Mouse (Mus musculus) embryonic facial prominence, embryonic 15.5 days (tissue): ENCODE measurements around the gene Uxt. TPM values are rescaled to one million over a fixed set of nuclear protein-coding genes. Genes with fewer than 3 reads are reported as not detected.

Experiments used
- ATAC-seq: fragments of 200-750 bp; cut with Nextera tagmentation; 2 replicates; pipeline ENCODE4 v1.8.0; 2017; ENCODE audit warnings: low read depth, moderate TSS enrichment; ENCODE audit not compliant: insufficient number of reproducible peaks, low FRiP score, low TSS enrichment
- H3K27ac ChIP-seq: fragments of 300-500 bp; sonication (generic); replicated peaks from 2 replicates; pipeline ENCODE4 v1.5.1; 2015; ENCODE audit warnings: mild to moderate bottlenecking, inconsistent platforms
- H3K27me3 ChIP-seq: fragments of 300-500 bp; sonication (generic); 2 replicates; pipeline ENCODE4 v1.6.1; 2015; ENCODE audit warnings: inconsistent platforms
- H3K36me3 ChIP-seq: fragments of 300-500 bp; sonication (generic); 2 replicates; pipeline ENCODE4 v1.6.1; 2015; ENCODE audit warnings: mild to moderate bottlenecking, inconsistent platforms
- H3K4me1 ChIP-seq: fragments of 300-500 bp; sonication (generic); 2 replicates; pipeline ENCODE4 v1.6.1; 2015; ENCODE audit warnings: inconsistent platforms
- H3K4me2 ChIP-seq: fragments of 300-500 bp; sonication (generic); replicated peaks from 2 replicates; pipeline ENCODE4 v1.6.1; 2015; ENCODE audit warnings: mild to moderate bottlenecking, inconsistent platforms
- H3K4me3 ChIP-seq: fragments of 300-500 bp; sonication (generic); replicated peaks from 2 replicates; pipeline ENCODE4 v1.5.1; 2015; ENCODE audit warnings: mild to moderate bottlenecking, inconsistent platforms
- H3K9ac ChIP-seq: fragments of 300-500 bp; sonication (generic); 2 replicates; pipeline ENCODE4 v1.6.1; 2015; ENCODE audit warnings: inconsistent platforms
- H3K9me3 ChIP-seq: fragments of 300-500 bp; sonication (generic); replicated peaks from 2 replicates; pipeline ENCODE4 v1.6.1; 2016; ENCODE audit warnings: inconsistent platforms
- WGBS: fragments of 180-500 bp; shearing (Covaris S2); methylation state at CpG from one replicate; pipeline ENCODE4 v1.1.7; 2015; 5-methylcytosine and 5-hydroxymethylcytosine counted together
- polyA plus RNA-seq: library from polyadenylated mRNA; unstranded; fragments of >200 nt; fragmentation: Nextera tagmentation; extraction: Ambion mirVana; gene quantifications from 2 replicates; pipeline ENCODE4 v1.2.1, GENCODE M21; 2015

The Uxt gene
- 52.2 and 56.1 TPM in 2 replicates for polyA plus RNA-seq

GRCm38 (mm10) chrX:20961477-20962378 lies at the start of gene Uxt:
Gene Uxt, minus strand, starts transcription at chrX:20962017.
- Histone ChIP-seq H3K9ac (peak within 1 kb of the TSS; percentile 33; the same call in 1 of the 2 replicates), H3K9me3 (no peaks in the 10 kb centered on the region), H3K4me2 (peak within 1 kb of the TSS; percentile 39), H3K36me3 (no peaks in the 10 kb centered on the region), H3K27me3 (no peaks in the 10 kb centered on the region), H3K4me1 (no peaks in the 10 kb centered on the region), H3K4me3 (peak within 1 kb of the TSS; percentile 55), H3K27ac (peak within 1 kb of the TSS; percentile 85)
- peak; percentile 94 for ATAC-seq
- 20% methylated on average over 57 of the region's 57 CpGs for WGBS

- H3K9ac ChIP-seq: no peak overlapping the region
- no peaks in the 10 kb centered on the region for H3K27me3 ChIP-seq
- no peaks in the 10 kb centered on the region for H3K4me1 ChIP-seq
- H3K4me2 ChIP-seq: no peak overlapping the region
- WGBS: 43% methylated on average over 1 of the region's 1 CpGs
- H3K36me3 ChIP-seq: no peaks in the 10 kb centered on the region
- no peak for ATAC-seq
- no peaks in the 10 kb centered on the region for H3K9me3 ChIP-seq
- no peak overlapping the region for H3K4me3 ChIP-seq
- H3K27ac ChIP-seq: no peak overlapping the region
Measured at GRCm38 (mm10) chrX:20980901-20981300, 19.1 kb upstream of the Uxt start.

- Histone ChIP-seq H3K36me3 (no peaks in the 10 kb centered on the region), H3K9me3 (no peaks in the 10 kb centered on the region), H3K9ac (peak within 1 kb of the TSS; percentile 44), H3K27me3 (no peaks in the 10 kb centered on the region), H3K27ac (peak within 1 kb of the TSS; percentile 44; the same call in 1 of the 2 replicates), H3K4me3 (peak within 1 kb of the TSS; percentile 63), H3K4me2 (peak within 1 kb of the TSS; percentile 46), H3K4me1 (no peaks in the 10 kb centered on the region)
- peak; percentile 97 for ATAC-seq
- WGBS: 10% methylated on average over 24 of the region's 30 CpGs
Measured at GRCm38 (mm10) chrX:20950191-20950880, 11.5 kb downstream of the Uxt start, which contains the start of gene Elk1. Gene Elk1, minus strand, starts transcription at chrX:20950608.

DNA sequence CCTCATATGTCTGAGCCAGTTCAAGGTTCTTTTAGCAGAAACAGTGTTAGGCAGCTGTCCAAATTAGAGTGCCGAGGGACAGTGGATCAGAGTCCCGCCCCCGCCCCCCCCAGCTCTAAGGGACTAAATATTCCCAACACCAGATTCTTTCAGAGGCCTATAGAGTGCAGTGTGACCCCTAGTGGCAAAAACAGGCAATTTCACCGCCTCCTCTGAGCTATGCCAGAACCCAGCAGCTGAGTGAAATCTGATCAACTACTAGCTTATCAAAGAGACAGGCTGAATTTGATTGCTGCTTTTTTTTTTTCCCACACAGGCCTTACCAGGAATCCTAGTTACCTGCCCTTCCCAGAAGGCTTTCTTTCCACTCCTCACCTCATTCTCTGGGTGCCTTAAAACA lies 15.8 kb downstream of the Uxt start:
- Histone ChIP-seq H3K4me2 (no peak overlapping the region), H3K27me3 (no peaks in the 10 kb centered on the region), H3K9ac (no peak overlapping the region), H3K4me1 (no peaks in the 10 kb centered on the region), H3K36me3 (no peaks in the 10 kb centered on the region), H3K9me3 (no peaks in the 10 kb centered on the region), H3K27ac (no peak overlapping the region), H3K4me3 (no peak overlapping the region)
- no peak for ATAC-seq
- 7% methylated on average over 4 of the region's 4 CpGs for WGBS

DNA sequence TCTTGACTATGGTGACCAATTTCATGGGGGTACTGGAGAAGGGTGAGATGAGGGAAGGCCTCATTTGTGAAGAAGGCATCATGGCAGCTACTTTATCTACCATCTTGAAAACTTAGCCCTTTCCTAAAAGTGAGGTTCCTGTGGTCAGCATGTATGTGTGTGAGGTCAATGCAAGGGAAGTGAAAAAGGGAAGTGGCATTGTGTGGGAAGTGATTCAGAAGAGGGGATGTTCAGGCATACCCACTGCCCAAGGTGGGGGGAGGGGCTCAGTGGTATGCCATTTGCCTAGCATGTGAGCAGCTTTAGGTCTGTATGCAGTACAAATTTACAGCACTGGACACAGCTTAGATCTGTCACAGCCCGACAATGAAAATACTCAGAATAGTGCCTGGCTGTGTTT lies 29.9 kb downstream of the Uxt start:
- H3K9ac ChIP-seq: no peak overlapping the region
- no peak overlapping the region for H3K4me2 ChIP-seq
- peaks cover 3% of the 10 kb centered on the region; the same call in 1 of the 2 replicates for H3K36me3 ChIP-seq
- no peaks in the 10 kb centered on the region for H3K4me1 ChIP-seq
- no peak for ATAC-seq
- no peaks in the 10 kb centered on the region for H3K27me3 ChIP-seq
- WGBS: 100% methylated on average over 1 of the region's 1 CpGs
- H3K4me3 ChIP-seq: no peak overlapping the region
- H3K27ac ChIP-seq: no peak overlapping the region
- H3K9me3 ChIP-seq: no peaks in the 10 kb centered on the region

GRCm38 (mm10) chrX:20931364-20931763 lies 30.5 kb downstream of the Uxt start, which contains the start of gene Cfp:
Gene Cfp, minus strand, starts transcription at chrX:20931555.
- Histone ChIP-seq H3K4me2 (no peak within 1 kb of the TSS), H3K4me1 (no peaks in the 10 kb centered on the region), H3K36me3 (peaks cover 3% of the 10 kb centered on the region; the same call in 1 of the 2 replicates), H3K9ac (no peak within 1 kb of the TSS), H3K27ac (no peak within 1 kb of the TSS), H3K27me3 (no peaks in the 10 kb centered on the region), H3K4me3 (no peak within 1 kb of the TSS), H3K9me3 (no peaks in the 10 kb centered on the region)
- WGBS: 86% methylated on average over 1 of the region's 1 CpGs
- no peak for ATAC-seq

DNA sequence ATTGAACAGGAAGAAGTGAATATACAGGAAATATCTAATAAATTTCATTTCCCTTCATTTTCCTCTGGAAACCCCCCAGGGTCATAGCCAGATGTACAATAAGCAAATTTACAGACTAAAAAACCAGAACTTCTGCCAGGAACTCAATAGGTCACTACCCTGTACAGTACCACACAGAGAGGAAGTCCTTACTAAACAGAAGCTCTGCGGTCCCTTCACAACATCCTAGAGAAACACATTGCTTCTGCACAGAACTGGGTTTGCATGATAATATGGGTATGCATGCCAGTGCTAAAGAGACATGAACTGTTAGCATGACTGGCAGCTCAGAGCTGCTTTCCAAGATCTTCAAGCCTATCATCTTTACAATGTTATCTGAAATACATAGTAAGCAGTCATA lies 32.0 kb downstream of the Uxt start:
- Histone ChIP-seq H3K4me1 (no peaks in the 10 kb centered on the region), H3K27me3 (no peaks in the 10 kb centered on the region), H3K36me3 (no peaks in the 10 kb centered on the region; the same call in 1 of the 2 replicates), H3K27ac (no peak overlapping the region), H3K4me3 (no peak overlapping the region), H3K9me3 (no peaks in the 10 kb centered on the region), H3K4me2 (no peak overlapping the region), H3K9ac (no peak overlapping the region)
- no peak for ATAC-seq
- WGBS: 78% methylated on average over 1 of the region's 1 CpGs

DNA sequence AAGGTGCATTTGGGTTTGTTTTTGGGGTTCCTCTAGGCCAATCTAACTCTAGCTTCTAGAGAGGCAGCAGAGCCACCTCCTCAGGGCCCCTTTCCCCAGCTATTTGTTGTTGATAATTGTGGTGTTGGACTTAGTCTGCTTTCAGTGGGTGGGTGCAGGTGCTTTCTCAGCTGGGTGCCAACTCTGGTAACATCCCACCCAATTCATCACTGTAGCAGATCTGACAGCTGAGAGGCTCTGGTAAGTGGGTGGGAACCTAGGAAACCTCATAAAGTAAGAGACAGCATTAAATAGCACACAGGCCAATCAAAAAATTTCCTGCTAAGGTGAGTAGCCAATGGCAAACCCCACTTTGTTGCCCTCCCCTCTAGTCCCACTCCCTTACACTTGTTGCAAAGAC lies 36.8 kb downstream of the Uxt start:
- H3K27me3 ChIP-seq: 0 out of 2 replicates have a peak, but pooled peaks cover 2% of the 10 kb centered on the region
- H3K4me2 ChIP-seq: no peak overlapping the region
- peaks cover 6% of the 10 kb centered on the region; the same call in 1 of the 2 replicates for H3K4me1 ChIP-seq
- H3K36me3 ChIP-seq: no peaks in the 10 kb centered on the region; the same call in 1 of the 2 replicates
- ATAC-seq: no peak
- H3K4me3 ChIP-seq: no peak overlapping the region
- H3K9me3 ChIP-seq: no peaks in the 10 kb centered on the region
- no peak overlapping the region for H3K9ac ChIP-seq
- H3K27ac ChIP-seq: no peak overlapping the region

- ATAC-seq: no peak
- H3K27ac ChIP-seq: no peak overlapping the region
- no peaks in the 10 kb centered on the region for H3K9me3 ChIP-seq
- no peak overlapping the region for H3K4me3 ChIP-seq
- 76% methylated on average over 1 of the region's 1 CpGs for WGBS
- H3K9ac ChIP-seq: no peak overlapping the region
- no peak overlapping the region for H3K4me2 ChIP-seq
- H3K27me3 ChIP-seq: 0 out of 2 replicates have a peak, but pooled peaks cover 8% of the 10 kb centered on the region
- H3K36me3 ChIP-seq: no peaks in the 10 kb centered on the region; the same call in 1 of the 2 replicates
- peaks cover 6% of the 10 kb centered on the region; the same call in 1 of the 2 replicates for H3K4me1 ChIP-seq
Measured at GRCm38 (mm10) chrX:20923506-20923905, 38.3 kb downstream of the Uxt start.

- H3K36me3 ChIP-seq: no peaks in the 10 kb centered on the region
- no peak overlapping the region for H3K27ac ChIP-seq
- H3K4me1 ChIP-seq: peaks cover 6% of the 10 kb centered on the region; the same call in 1 of the 2 replicates
- H3K9ac ChIP-seq: no peak overlapping the region
- WGBS: 40% methylated on average over 5 of the region's 5 CpGs
- no peak for ATAC-seq
- H3K4me3 ChIP-seq: peak overlapping the region; percentile 44; the same call in 1 of the 2 replicates
- no peaks in the 10 kb centered on the region for H3K9me3 ChIP-seq
- H3K4me2 ChIP-seq: peak overlapping the region; percentile 84; the same call in 1 of the 2 replicates
- H3K27me3 ChIP-seq: 0 out of 2 replicates have a peak, but pooled peaks cover 8% of the 10 kb centered on the region
Measured at GRCm38 (mm10) chrX:20921366-20921765, 40.5 kb downstream of the Uxt start.

- no peaks in the 10 kb centered on the region for H3K9me3 ChIP-seq
- no peak within 1 kb of the TSS for H3K27ac ChIP-seq
- peak; percentile 91 for ATAC-seq
- H3K4me1 ChIP-seq: peaks cover 6% of the 10 kb centered on the region; the same call in 1 of the 2 replicates
- H3K36me3 ChIP-seq: no peaks in the 10 kb centered on the region
- H3K4me3 ChIP-seq: peak within 1 kb of the TSS; percentile 44
- 11% methylated on average over 41 of the region's 44 CpGs for WGBS
- H3K9ac ChIP-seq: no peak within 1 kb of the TSS
- 0 out of 2 replicates have a peak, but pooled peaks cover 8% of the 10 kb centered on the region for H3K27me3 ChIP-seq
- peak within 1 kb of the TSS; percentile 84 for H3K4me2 ChIP-seq
Measured at GRCm38 (mm10) chrX:20920844-20921364, 40.9 kb downstream of the Uxt start, which contains the start of gene Syn1. Gene Syn1, minus strand, starts transcription at chrX:20921004.
